Mouse (Mus musculus): ENCODE results near the gene Mnd1. TPM values are rescaled to one million over a fixed set of nuclear protein-coding genes. Genes with fewer than 3 reads are reported as not detected.

The Mnd1 gene
- polyA plus RNA-seq (2012; rRNA removed): 0.63 TPM in 2 replicates

- under 1% methylated on average over 29 of the region's 29 CpGs for WGBS
These were observed at the start of gene Mnd1 for GRCm38 (mm10) chr3:84155558-84156006. TSS of gene Mnd1 (minus strand) at chr3:84155786.

GRCm38 (mm10) chr3:84204640-84205039 is 49.1 kb upstream of the Mnd1 start:
- no peak for DNase-seq (ENCODE audit: low read depth, low spot score)
- WGBS: 82% methylated on average over 5 of the region's 5 CpGs

More at GRCm38 (mm10) chr3:84155558-84156006, at the start of gene Mnd1:
- peak; percentile 90 for DNase-seq (ENCODE audit: low read depth, low spot score)

GRCm38 (mm10) chr3:84200559-84201420 is 45.2 kb upstream of the Mnd1 start:
- WGBS: 71% methylated on average over 13 of the region's 13 CpGs
- DNase-seq (ENCODE audit: low read depth, low spot score): no peak

GRCm38 (mm10) chr3:84199516-84199915 is 43.9 kb upstream of the Mnd1 start:
- no peak for DNase-seq (ENCODE audit: low read depth, low spot score)

GRCm38 (mm10) chr3:84198229-84198628 is 42.6 kb upstream of the Mnd1 start:
- DNase-seq (ENCODE audit: low read depth, low spot score): no peak
- 97% methylated on average over 3 of the region's 3 CpGs for WGBS

More at GRCm38 (mm10) chr3:84199516-84199915, 43.9 kb upstream of the Mnd1 start:
- 90% methylated on average over 9 of the region's 9 CpGs for WGBS

- 75% methylated on average over 4 of the region's 4 CpGs for WGBS
These were observed 38.3 kb upstream of the Mnd1 start for GRCm38 (mm10) chr3:84193881-84194280.

GRCm38 (mm10) chr3:84191141-84191881 is 35.7 kb upstream of the Mnd1 start:
- 35% methylated on average over 21 of the region's 21 CpGs for WGBS
- DNase-seq (ENCODE audit: low read depth, low spot score): peak; percentile 85

More at GRCm38 (mm10) chr3:84193881-84194280, 38.3 kb upstream of the Mnd1 start:
- no peak for DNase-seq (ENCODE audit: low read depth, low spot score)

- WGBS: 23% methylated on average over 41 of the region's 41 CpGs
- DNase-seq (ENCODE audit: low read depth, low spot score): no peak
These were observed 35.0 kb upstream of the Mnd1 start for GRCm38 (mm10) chr3:84190513-84191061.

- peak; percentile 69 for DNase-seq (ENCODE audit: low read depth, low spot score)
- 25% methylated on average over 10 of the region's 10 CpGs for WGBS
These were observed 34.1 kb upstream of the Mnd1 start for GRCm38 (mm10) chr3:84189629-84190173.

GRCm38 (mm10) chr3:84181717-84182116 is 26.1 kb upstream of the Mnd1 start:
- WGBS: 87% methylated on average over 4 of the region's 4 CpGs
- no peak for DNase-seq (ENCODE audit: low read depth, low spot score)

- no peak for DNase-seq (ENCODE audit: low read depth, low spot score)
- 62% methylated on average over 8 of the region's 8 CpGs for WGBS
These were observed 25.5 kb upstream of the Mnd1 start for GRCm38 (mm10) chr3:84181102-84181501.

GRCm38 (mm10) chr3:84180304-84180703 is 24.7 kb upstream of the Mnd1 start:
- no peak for DNase-seq (ENCODE audit: low read depth, low spot score)
- WGBS: 71% methylated on average over 2 of the region's 2 CpGs

- no peak for DNase-seq (ENCODE audit: low read depth, low spot score)
- WGBS: 29% methylated on average over 2 of the region's 2 CpGs
These were observed 22.2 kb upstream of the Mnd1 start for GRCm38 (mm10) chr3:84177834-84178233.

- WGBS: 50% methylated on average over 7 of the region's 7 CpGs
- DNase-seq (ENCODE audit: low read depth, low spot score): no peak
These were observed 20.0 kb upstream of the Mnd1 start for GRCm38 (mm10) chr3:84175337-84176315.

- WGBS: 83% methylated on average over 11 of the region's 11 CpGs
- no peak for DNase-seq (ENCODE audit: low read depth, low spot score)
These were observed 18.1 kb upstream of the Mnd1 start, which contains the start of gene Gm6525 for GRCm38 (mm10) chr3:84173581-84174154. TSS of gene Gm6525 (plus strand) at chr3:84174104.

- 55% methylated on average over 11 of the region's 11 CpGs for WGBS
- DNase-seq (ENCODE audit: low read depth, low spot score): no peak
These were observed 16.8 kb upstream of the Mnd1 start for GRCm38 (mm10) chr3:84172406-84172805.

GRCm38 (mm10) chr3:84169393-84170005 is 13.9 kb upstream of the Mnd1 start:
- WGBS: 77% methylated on average over 8 of the region's 8 CpGs
- DNase-seq (ENCODE audit: low read depth, low spot score): no peak

GRCm38 (mm10) chr3:84168943-84169342 is 13.4 kb upstream of the Mnd1 start:
- no peak for DNase-seq (ENCODE audit: low read depth, low spot score)
- 89% methylated on average over 6 of the region's 6 CpGs for WGBS
